Mouse (Mus musculus) heart, embryonic 14.5 days (tissue): ENCODE data around the gene Nucks1. TPM values are rescaled to one million over a fixed set of nuclear protein-coding genes. Genes with fewer than 3 reads are reported as not detected.
A peak's percentile ranks its signal among the peaks of the same experiment; 100 is the strongest.

Source experiments
- ATAC-seq: fragments of 200-750 bp; cut with Nextera tagmentation; 2 replicates; pipeline ENCODE4 v1.8.0; 2017; ENCODE audit warnings: low read depth, moderate TSS enrichment; ENCODE audit not compliant: insufficient number of reproducible peaks, insufficient read depth, low FRiP score
- H3K27ac ChIP-seq, 2 experiments: fragments of 200-500 bp in 1 of 2; fragments of 300-500 bp in 1 of 2; sonication (generic) in 1 of 2; replicated peaks in 1 of 2; 2 replicates each; pipeline ENCODE4 v1.5.1; 2012 to 2014; ENCODE audit warnings: low read depth in 2 of 2, low read length in 2 of 2, control low read depth in 1 of 2, mild to moderate bottlenecking in 1 of 2, mixed read lengths in 1 of 2; ENCODE audit not compliant: control insufficient read depth in 1 of 2, insufficient read depth in 1 of 2
- H3K27me3 ChIP-seq: fragments of 300-500 bp; sonication (generic); 2 replicates; pipeline ENCODE4 v1.6.1; 2014; ENCODE audit warnings: mild to moderate bottlenecking, low read length, control low read depth; ENCODE audit not compliant: control insufficient read depth, insufficient read depth
- H3K36me3 ChIP-seq: fragments of 300-500 bp; sonication (generic); 2 replicates; pipeline ENCODE4 v1.6.1; 2014; ENCODE audit warnings: mild to moderate bottlenecking, control low read depth, low read length, mixed read lengths; ENCODE audit not compliant: control insufficient read depth, insufficient read depth
- H3K4me1 ChIP-seq, 2 experiments: fragments of 200-500 bp in 1 of 2; fragments of 300-500 bp in 1 of 2; sonication (generic) in 1 of 2; 2 replicates each; pipeline ENCODE4 v1.6.1; 2012 to 2014; ENCODE audit warnings: low read length in 2 of 2, control low read depth in 1 of 2, mixed read lengths in 1 of 2; ENCODE audit not compliant: control insufficient read depth in 2 of 2, insufficient read depth in 2 of 2
- H3K4me2 ChIP-seq: fragments of 300-500 bp; sonication (generic); 2 replicates; pipeline ENCODE4 v1.6.1; 2014; ENCODE audit warnings: mild to moderate bottlenecking, low read length
- H3K4me3 ChIP-seq, 2 experiments: fragments of 200-500 bp in 1 of 2; fragments of 300-500 bp in 1 of 2; sonication (generic) in 1 of 2; 2 replicates each; pipeline ENCODE4 v1.5.1; 2012 to 2014; ENCODE audit warnings: low read length in 2 of 2, mild to moderate bottlenecking in 2 of 2, control low read depth in 1 of 2, low read depth in 1 of 2, moderate library complexity in 1 of 2; ENCODE audit not compliant: control insufficient read depth in 1 of 2, insufficient read depth in 1 of 2
- H3K9ac ChIP-seq: fragments of 300-500 bp; sonication (generic); 2 replicates; pipeline ENCODE4 v1.6.1; 2014; ENCODE audit warnings: mild to moderate bottlenecking, low read length
- H3K9me3 ChIP-seq: fragments of 300-500 bp; sonication (generic); 2 replicates; pipeline ENCODE4 v1.6.1; 2016; ENCODE audit warnings: low read length, control low read depth; ENCODE audit not compliant: control insufficient read depth
- WGBS: fragments of 180-500 bp; shearing (Covaris S2); extraction: QIAGEN DNeasy Blood & Tissue Kit; methylation state at CpG from one replicate; pipeline ENCODE4 v1.1.7; 2014; 5-methylcytosine and 5-hydroxymethylcytosine counted together
- polyA plus RNA-seq: library from polyadenylated mRNA; unstranded; fragments of >200 nt; fragmentation: Nextera tagmentation; extraction: Ambion mirVana; gene quantifications from 2 replicates; pipeline ENCODE4 v1.2.1, GENCODE M21; 2014

Gene Nucks1
- polyA plus RNA-seq: 27.4 and 32.4 TPM in 2 replicates

GRCm38 (mm10) chr1:131910001-131910648, at the start of gene Nucks1:
Nucks1 (plus strand) TSS chr1:131910534.
- under 1% methylated on average over 35 of the region's 35 CpGs for WGBS
- Histone ChIP-seq H3K4me1 (peaks cover 0 to 5% of the 10 kb centered on the region in 2 experiments; a peak in 3 of 4 replicates), H3K4me3 (peak within 1 kb of the TSS; percentile 87 to 98), H3K4me2 (peak within 1 kb of the TSS; percentile 65), H3K27me3 (peaks cover 9% of the 10 kb centered on the region), H3K36me3 (peaks cover 3% of the 10 kb centered on the region; the same call in 1 of the 2 replicates), H3K9me3 (no peaks in the 10 kb centered on the region), H3K27ac (peak within 1 kb of the TSS; percentile 87 to 99), H3K9ac (peak within 1 kb of the TSS; percentile 98)
- ATAC-seq: peak; percentile 99

GRCm38 (mm10) chr1:131861811-131862210, 48.5 kb upstream of the Nucks1 start:
- Histone ChIP-seq H3K27ac (no peak overlapping the region), H3K9ac (no peak overlapping the region), H3K4me2 (no peak overlapping the region), H3K4me3 (no peak overlapping the region), H3K4me1 (no peaks in the 10 kb centered on the region), H3K9me3 (no peaks in the 10 kb centered on the region), H3K36me3 (no peaks in the 10 kb centered on the region), H3K27me3 (no peaks in the 10 kb centered on the region)
- 58% methylated on average over 4 of the region's 4 CpGs for WGBS
- no peak for ATAC-seq

GRCm38 (mm10) chr1:131865596-131865995, 44.7 kb upstream of the Nucks1 start:
- Histone ChIP-seq H3K27me3 (no peaks in the 10 kb centered on the region), H3K4me3 (no peak overlapping the region), H3K36me3 (no peaks in the 10 kb centered on the region), H3K9me3 (no peaks in the 10 kb centered on the region), H3K4me1 (peaks cover 0 to 5% of the 10 kb centered on the region in 2 experiments; a peak in 1 of 4 replicates), H3K27ac (no peak overlapping the region), H3K9ac (no peak overlapping the region), H3K4me2 (no peak overlapping the region)
- ATAC-seq: no peak
- WGBS: 83% methylated on average over 5 of the region's 5 CpGs

- Histone ChIP-seq H3K36me3 (no peaks in the 10 kb centered on the region), H3K27me3 (no peaks in the 10 kb centered on the region), H3K4me3 (no peak overlapping the region), H3K4me1 (peaks cover 0 to 5% of the 10 kb centered on the region in 2 experiments; a peak in 1 of 4 replicates), H3K9ac (no peak overlapping the region), H3K27ac (no peak overlapping the region), H3K4me2 (peak overlapping the region; percentile 90), H3K9me3 (no peaks in the 10 kb centered on the region)
- no peak for ATAC-seq
- 79% methylated on average over 6 of the region's 6 CpGs for WGBS
Measured at GRCm38 (mm10) chr1:131866304-131866999, 43.9 kb upstream of the Nucks1 start.

GRCm38 (mm10) chr1:131867093-131867945, 43.0 kb upstream of the Nucks1 start, which contains the start of gene Rab29:
Rab29 (plus strand) TSS chr1:131867224.
- Histone ChIP-seq H3K4me3 (peak within 1 kb of the TSS; percentile 71 to 81), H3K27ac (no peak within 1 kb of the TSS; a peak in 1 of 4 replicates), H3K36me3 (peaks cover 6% of the 10 kb centered on the region; the same call in 1 of the 2 replicates), H3K9me3 (no peaks in the 10 kb centered on the region), H3K4me1 (peaks cover 0 to 5% of the 10 kb centered on the region in 2 experiments; a peak in 1 of 4 replicates), H3K27me3 (no peaks in the 10 kb centered on the region), H3K9ac (peak within 1 kb of the TSS; percentile 75), H3K4me2 (peak within 1 kb of the TSS; percentile 90)
- WGBS: 1% methylated on average over 46 of the region's 46 CpGs
- peak; percentile 93 for ATAC-seq

GRCm38 (mm10) chr1:131867946-131868290, 42.4 kb upstream of the Nucks1 start:
- Histone ChIP-seq H3K36me3 (peaks cover 12% of the 10 kb centered on the region), H3K9me3 (no peaks in the 10 kb centered on the region), H3K4me2 (peak overlapping the region; percentile 90), H3K4me1 (peaks cover 0 to 5% of the 10 kb centered on the region in 2 experiments; a peak in 1 of 4 replicates), H3K4me3 (peak overlapping the region; percentile 71 to 81), H3K9ac (peak overlapping the region; percentile 75), H3K27me3 (no peaks in the 10 kb centered on the region), H3K27ac (no peak overlapping the region)
- 15% methylated on average over 10 of the region's 10 CpGs for WGBS
- ATAC-seq: no peak

DNA sequence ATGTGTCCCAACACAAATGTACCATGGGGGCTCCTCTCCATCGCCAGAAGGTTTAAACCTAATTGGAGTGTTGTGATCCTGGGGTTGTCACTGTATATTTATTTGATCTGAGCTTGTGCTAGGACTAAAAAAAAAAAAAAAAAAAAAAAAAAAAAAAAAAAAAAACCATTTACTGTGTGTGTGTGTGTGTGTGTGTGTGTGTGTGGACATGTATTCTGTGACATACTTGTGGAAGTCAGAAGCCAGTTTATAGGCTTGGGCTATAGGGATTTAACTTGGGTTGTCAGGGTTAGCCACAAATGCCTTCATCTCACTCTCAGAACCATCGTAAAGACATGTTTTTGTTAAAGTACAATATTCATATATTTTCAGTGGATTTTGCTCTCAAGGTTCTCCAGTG, 40.8 kb upstream of the Nucks1 start:
- Histone ChIP-seq H3K9me3 (no peaks in the 10 kb centered on the region), H3K27ac (no peak overlapping the region), H3K9ac (no peak overlapping the region), H3K36me3 (peaks cover 12% of the 10 kb centered on the region), H3K27me3 (no peaks in the 10 kb centered on the region), H3K4me2 (no peak overlapping the region), H3K4me1 (peaks cover 0 to 5% of the 10 kb centered on the region in 2 experiments; a peak in 1 of 4 replicates), H3K4me3 (no peak overlapping the region)
- WGBS: 80% methylated on average over 2 of the region's 2 CpGs
- ATAC-seq: no peak
